ENCODE assay signal across 21 mouse cellular contexts in genomic region chr13:16745644-16746043, GRCm38 (mm10).
DNase-seq lines count a peak whose midpoint lies in the region; ATAC-seq and TF ChIP-seq lines count a peak whose summit lies in the region.
"Had no signal": no experiment of that assay in that cellular context is flagged by ENCODE, and none has a peak within 500 bp of the region (broad histone marks: within the 10 kb centered on the region; RNA-seq: fewer than 3 reads in every experiment).

No protein-coding gene starts in this region.

- WGBS in forebrain, embryonic 16.5 days: 62% methylated on average over 1 of the region's 1 CpGs
- 95% methylated on average over 1 of the region's 1 CpGs for WGBS in forebrain, embryonic 10.5 days
- 88% methylated on average over 1 of the region's 1 CpGs for WGBS in intestine, embryonic 15.5 days

- no peak overlapping the region for H3K27ac ChIP-seq in forebrain, embryonic 16.5 days (ENCODE audit: low read length)
- H3K27ac ChIP-seq in forebrain, embryonic 10.5 days: no peak overlapping the region
- H3K27ac ChIP-seq in intestine, embryonic 15.5 days: no peak overlapping the region
- H3K27ac ChIP-seq: embryonic facial prominence, embryonic 13.5 days; embryonic facial prominence, embryonic 15.5 days had no signal

- ATAC-seq in forebrain, embryonic 16.5 days: 0 out of 2 replicates have a peak, but pooled peaks have one; percentile 62
- peak; percentile 72; the same call in 1 of the 2 replicates for ATAC-seq in frontal cortex, adult (ENCODE audit: low TSS enrichment)
- no peak for ATAC-seq in intestine, embryonic 15.5 days

- no peaks in the 10 kb centered on the region for H3K27me3 ChIP-seq in forebrain, embryonic 16.5 days (replicated peaks; ENCODE audit: control insufficient read depth, insufficient read depth, low read length)
- H3K27me3 ChIP-seq in forebrain, embryonic 10.5 days (ENCODE audit: poor library complexity, severe bottlenecking): no peaks in the 10 kb centered on the region
- H3K27me3 ChIP-seq in intestine, embryonic 15.5 days (replicated peaks): no peaks in the 10 kb centered on the region
- H3K27me3 ChIP-seq: embryonic facial prominence, embryonic 13.5 days; embryonic facial prominence, embryonic 15.5 days had no signal

- H3K4me3 ChIP-seq in forebrain, embryonic 16.5 days (replicated peaks; ENCODE audit: low read length): no peak overlapping the region
- no peak overlapping the region for H3K4me3 ChIP-seq in forebrain, embryonic 10.5 days
- H3K4me3 ChIP-seq in intestine, embryonic 15.5 days (replicated peaks): no peak overlapping the region
- H3K4me3 ChIP-seq: embryonic facial prominence, embryonic 13.5 days; embryonic facial prominence, embryonic 15.5 days; erythroblast, embryonic 14.5 days had no signal

- TF ChIP-seq POLR2A in brain, embryonic 14.5 days (IDR thresholded peaks at IDR 0.05; ENCODE audit: borderline replicate concordance, extremely low read depth, insufficient read depth, insufficient read length, poor library complexity, severe bottlenecking): no peak

- DNase-seq in forebrain, embryonic 10.5 days (ENCODE audit: extremely low spot score, low spot score): no peak
- no peak for DNase-seq in frontal cortex, postnatal 10 days (ENCODE audit: low spot score in 2 of 2)
- DNase-seq in brain, adult 2 months (ENCODE audit: low read depth, low spot score): peak; percentile 15
- peak; percentile 27 for DNase-seq in brain, embryonic 14.5 days (ENCODE audit: low read depth)
- DNase-seq in spleen, postnatal 4 days (ENCODE audit: low spot score in 2 of 2): no peak
- DNase-seq: adrenal gland, adult 2 months; adrenal gland, postnatal 10 days; adrenal gland, postnatal 25 days; cerebellum, adult 11 months; cerebellum, adult 18-20 months; cerebellum, adult 8-10 months; cerebellum, adult 9-11 months; cerebellum, postnatal 14 days; cerebellum, postnatal 36 days; embryo, embryonic 11 days had no signal

- H3K9ac ChIP-seq in forebrain, embryonic 16.5 days (replicated peaks; ENCODE audit: low read depth, low read length): no peak overlapping the region
- H3K9ac ChIP-seq in intestine, embryonic 15.5 days: no peak overlapping the region
- H3K9ac ChIP-seq: embryonic facial prominence, embryonic 13.5 days; embryonic facial prominence, embryonic 15.5 days had no signal

- TF ChIP-seq CTCF in brain, embryonic 14.5 days (IDR thresholded peaks at IDR 0.05; ENCODE audit: borderline replicate concordance, extremely low read depth, insufficient read depth, insufficient read length): no peak

- H3K36me3 ChIP-seq in forebrain, embryonic 16.5 days (ENCODE audit: control insufficient read depth, insufficient read depth): no peaks in the 10 kb centered on the region
- no peaks in the 10 kb centered on the region for H3K36me3 ChIP-seq in forebrain, embryonic 10.5 days (replicated peaks)
- H3K36me3 ChIP-seq in intestine, embryonic 15.5 days: no peaks in the 10 kb centered on the region
- H3K36me3 ChIP-seq: embryonic facial prominence, embryonic 13.5 days; embryonic facial prominence, embryonic 15.5 days had no signal

- no peaks in the 10 kb centered on the region for H3K9me3 ChIP-seq in forebrain, embryonic 16.5 days (ENCODE audit: control insufficient read depth, low read length)
- H3K9me3 ChIP-seq in forebrain, embryonic 10.5 days: no peaks in the 10 kb centered on the region
- H3K9me3 ChIP-seq in intestine, embryonic 15.5 days: no peaks in the 10 kb centered on the region
- H3K9me3 ChIP-seq: embryonic facial prominence, embryonic 13.5 days; embryonic facial prominence, embryonic 15.5 days had no signal

- no peak overlapping the region for H3K4me2 ChIP-seq in forebrain, embryonic 16.5 days (ENCODE audit: low read length)
- no peak overlapping the region for H3K4me2 ChIP-seq in intestine, embryonic 15.5 days (replicated peaks)
- H3K4me2 ChIP-seq: embryonic facial prominence, embryonic 13.5 days; embryonic facial prominence, embryonic 15.5 days had no signal

- no peaks in the 10 kb centered on the region for H3K4me1 ChIP-seq in forebrain, embryonic 16.5 days (replicated peaks; ENCODE audit: control insufficient read depth, insufficient read depth, low read length)
- no peaks in the 10 kb centered on the region for H3K4me1 ChIP-seq in forebrain, embryonic 10.5 days
- no peaks in the 10 kb centered on the region for H3K4me1 ChIP-seq in intestine, embryonic 15.5 days (replicated peaks)
- H3K4me1 ChIP-seq: embryonic facial prominence, embryonic 13.5 days; embryonic facial prominence, embryonic 15.5 days had no signal

Comparison
In these comparisons a context has a peak if more than half of its experiments do, and no peak if none do; other contexts are left out.
1. DNase-seq: peak in brain, adult 2 months (single experiment) and brain, embryonic 14.5 days (single experiment); none in forebrain, embryonic 10.5 days (single experiment), frontal cortex, postnatal 10 days (0 of 2) and spleen, postnatal 4 days (0 of 2).